Mouse (Mus musculus): ENCODE results near the gene Zrsr1.

Gene Zrsr1

GRCm38 (mm10) chr11:23008181-23008823 lies 36.5 kb downstream of the Zrsr1 start:
- in situ Hi-C loops (cut with MboI, MseI), result loop anchor here (5.0 kb wide), 1 partner anchor 264 kb away; no protein-coding TSS in a partner anchor

DNA sequence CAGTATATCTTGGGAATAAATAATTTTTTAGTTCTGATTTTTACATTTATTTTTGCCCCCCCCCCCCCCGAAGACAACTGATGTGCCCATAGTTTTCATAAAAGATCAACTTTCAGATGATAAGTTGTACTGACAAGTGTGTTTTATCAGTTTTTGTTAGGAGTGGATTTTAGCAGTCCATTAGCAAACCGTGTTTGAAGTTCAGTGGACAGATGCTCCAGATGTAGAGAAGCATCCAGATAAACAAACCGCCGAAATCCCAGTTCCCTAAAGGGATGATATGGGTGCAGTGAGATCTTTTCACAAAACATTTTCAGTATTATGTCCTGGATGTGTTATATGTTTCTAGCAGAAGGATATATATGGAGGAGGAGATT lies 37.0 kb downstream of the Zrsr1 start:
- in situ Hi-C loops (cut with MboI, MseI), result loop anchor here (5.0 kb wide), 1 partner anchor 263 kb away; no protein-coding TSS in a partner anchor

DNA sequence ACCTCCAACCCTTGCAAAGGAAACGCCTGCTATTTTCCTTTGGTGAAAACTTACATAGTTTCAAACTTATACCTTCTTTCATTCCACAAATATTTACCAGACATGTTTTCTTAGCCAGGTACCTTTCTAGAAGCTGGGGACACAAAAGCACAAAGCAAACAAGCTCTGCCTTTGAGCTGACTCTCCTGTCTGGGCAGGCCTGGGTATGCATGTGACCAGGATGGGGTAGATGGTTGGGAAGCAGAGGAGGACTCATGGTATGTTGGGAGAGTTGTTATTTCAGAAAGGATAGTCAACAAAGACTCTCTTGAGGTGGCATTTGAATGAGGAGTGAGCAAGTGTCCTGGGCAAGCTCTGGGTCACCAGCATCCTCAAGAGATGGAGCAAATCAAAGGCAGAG lies 41.3 kb downstream of the Zrsr1 start:
- in situ Hi-C loops (cut with MboI, MseI), result no loop called here

DNA sequence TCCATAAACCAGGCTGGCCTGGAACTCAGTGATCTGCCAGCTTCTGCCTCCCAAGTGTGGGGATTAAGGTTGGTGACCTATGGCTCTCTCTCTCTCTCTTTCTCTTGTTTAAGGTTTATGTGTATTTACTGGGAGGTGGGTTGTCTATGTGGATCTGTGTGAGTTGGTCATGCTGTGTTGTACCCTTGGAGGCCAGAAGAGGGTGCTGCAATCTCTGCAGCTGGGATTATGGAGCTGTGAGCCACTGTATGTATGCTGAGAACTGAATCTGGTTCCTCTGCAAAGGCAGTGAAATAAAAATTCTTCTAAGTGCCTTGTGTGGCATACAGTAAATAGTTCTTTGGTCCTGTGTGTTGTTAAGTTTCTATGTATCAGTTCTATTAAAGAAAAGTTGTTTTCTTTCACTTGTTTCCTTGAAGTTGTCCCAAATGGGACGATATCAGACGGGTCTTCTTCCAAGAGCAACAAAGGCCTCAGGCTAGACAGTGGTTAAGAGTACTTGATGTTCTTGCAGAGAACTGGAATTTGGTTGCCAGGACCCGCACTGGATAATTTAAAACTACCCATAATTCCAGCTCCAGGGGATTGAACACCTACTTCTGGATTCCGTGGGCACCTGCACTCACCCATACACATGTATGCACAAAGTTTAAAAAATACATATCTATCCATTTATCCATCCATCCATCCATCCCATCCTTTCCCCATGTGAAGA lies 41.9 kb downstream of the Zrsr1 start:
- in situ Hi-C loops (cut with MboI, MseI), result no loop called here

- in situ Hi-C loops (cut with MboI, MseI), result no loop called here
Observed at GRCm38 (mm10) chr11:23014996-23015395, 43.2 kb downstream of the Zrsr1 start.

GRCm38 (mm10) chr11:23017943-23018342 lies 46.1 kb downstream of the Zrsr1 start:
- in situ Hi-C loops (cut with MboI, MseI), result no loop called here

DNA sequence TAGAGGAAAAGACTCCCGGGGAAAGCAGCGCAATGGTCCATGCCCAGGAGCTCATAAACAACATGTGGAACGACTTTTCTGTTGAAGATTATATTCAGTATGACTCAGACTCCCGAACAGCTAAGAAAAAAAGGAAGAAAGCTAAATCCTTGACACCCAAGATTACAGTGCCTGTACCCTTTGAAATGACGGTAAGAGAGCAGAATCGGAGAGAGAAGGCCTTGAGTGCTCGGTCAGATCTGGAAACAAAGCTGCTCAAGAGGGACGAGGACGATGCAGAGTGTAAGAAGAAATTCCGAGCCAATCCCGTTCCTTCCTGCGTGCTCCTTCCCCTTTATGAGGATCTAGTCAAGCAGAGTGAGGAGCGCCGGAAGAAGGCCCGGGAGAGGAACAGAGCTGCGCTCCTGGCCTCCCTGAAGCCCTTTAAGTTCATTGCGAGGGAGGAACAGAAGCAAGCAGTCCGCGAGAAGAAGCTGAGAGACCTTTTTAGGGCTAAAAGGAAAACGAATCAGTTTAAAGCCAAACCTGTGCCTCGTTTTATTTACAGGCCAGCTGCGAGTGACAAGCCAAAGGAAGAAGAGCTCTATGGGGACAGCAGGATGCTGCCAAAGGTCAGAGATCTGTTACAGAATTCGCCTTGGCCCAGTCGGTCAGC lies 48.4 kb downstream of the Zrsr1 start:
- in situ Hi-C loops (cut with MboI, MseI), result no loop called here

DNA sequence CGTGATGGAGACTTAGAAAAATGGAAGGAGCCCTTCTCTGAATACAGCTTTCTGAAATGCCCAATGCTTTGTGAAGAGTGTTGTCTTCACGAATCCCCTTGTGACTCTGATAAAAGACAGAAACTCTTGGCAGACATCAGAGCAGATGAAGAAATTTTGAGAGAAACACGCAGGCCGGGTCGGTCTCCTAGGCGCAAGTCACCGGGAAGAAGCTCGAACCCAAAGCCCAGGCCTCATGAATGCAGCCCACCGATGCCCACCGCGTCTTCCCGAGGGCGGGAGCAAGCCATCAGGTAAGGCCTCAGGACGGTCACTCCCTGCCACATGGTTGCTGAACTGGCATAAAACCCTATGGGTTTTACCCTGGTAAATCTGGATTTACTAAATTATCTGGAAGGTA lies 49.0 kb downstream of the Zrsr1 start:
- in situ Hi-C loops (cut with MboI, MseI), result no loop called here

- in situ Hi-C loops (cut with MboI, MseI), result no loop called here
Observed at GRCm38 (mm10) chr11:23023155-23023554, 51.4 kb downstream of the Zrsr1 start.

DNA sequence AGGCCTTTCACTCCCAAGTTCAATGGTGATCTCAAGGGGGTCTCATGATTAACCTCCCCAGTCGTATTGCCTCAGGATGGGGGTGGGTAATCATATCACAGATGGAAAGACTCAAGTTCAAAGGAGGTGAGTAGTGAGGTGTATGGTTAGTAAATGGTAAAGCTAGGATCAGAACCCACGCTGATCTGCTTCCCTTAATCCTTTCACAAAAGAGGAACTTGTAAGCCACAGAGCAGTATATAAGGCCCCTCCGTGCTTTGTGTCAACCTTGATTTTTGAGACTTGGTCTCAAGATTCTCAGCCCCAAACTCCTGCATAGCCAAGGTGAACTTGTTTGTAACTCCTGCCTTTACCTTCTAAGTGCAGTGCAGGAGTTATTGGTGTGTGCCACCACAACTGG lies 52.4 kb downstream of the Zrsr1 start:
- in situ Hi-C loops (cut with MboI, MseI), result no loop called here

All from T-helper 1 cell (primary cell).